Comparison of ENCODE assay signal across 10 mouse cellular contexts in genomic region chr16:6485631-6486030, GRCm38 (mm10).
"Had no signal": no experiment of that assay in that cellular context is flagged by ENCODE, and none has a peak within 500 bp of the region (broad histone marks: within the 10 kb centered on the region; RNA-seq: fewer than 3 reads in every experiment).

No protein-coding gene starts in this region.

- DNase-seq: kidney, postnatal 14 days; kidney, postnatal 4 days; left cerebral cortex, postnatal 4 days; liver, postnatal 0 days; lung, embryonic 14.5 days; retina, postnatal 1 day; right cerebral cortex, postnatal 25 days; spleen, adult 18-20 months; thymus, adult 18-20 months; thymus, postnatal 36 days had no signal
